Mouse (Mus musculus) kidney, postnatal 25 days (tissue): ENCODE measurements around the gene Pmf1.
A peak's percentile ranks its signal among the peaks of the same experiment; 100 is the strongest.

Experiments
- DNase-seq, 2 experiments: peaks; one replicate each; pipeline ENCODE4 v3.0.0; 2021; ENCODE audit warnings: mixed read lengths in 2 of 2

Pmf1 gene

DNA sequence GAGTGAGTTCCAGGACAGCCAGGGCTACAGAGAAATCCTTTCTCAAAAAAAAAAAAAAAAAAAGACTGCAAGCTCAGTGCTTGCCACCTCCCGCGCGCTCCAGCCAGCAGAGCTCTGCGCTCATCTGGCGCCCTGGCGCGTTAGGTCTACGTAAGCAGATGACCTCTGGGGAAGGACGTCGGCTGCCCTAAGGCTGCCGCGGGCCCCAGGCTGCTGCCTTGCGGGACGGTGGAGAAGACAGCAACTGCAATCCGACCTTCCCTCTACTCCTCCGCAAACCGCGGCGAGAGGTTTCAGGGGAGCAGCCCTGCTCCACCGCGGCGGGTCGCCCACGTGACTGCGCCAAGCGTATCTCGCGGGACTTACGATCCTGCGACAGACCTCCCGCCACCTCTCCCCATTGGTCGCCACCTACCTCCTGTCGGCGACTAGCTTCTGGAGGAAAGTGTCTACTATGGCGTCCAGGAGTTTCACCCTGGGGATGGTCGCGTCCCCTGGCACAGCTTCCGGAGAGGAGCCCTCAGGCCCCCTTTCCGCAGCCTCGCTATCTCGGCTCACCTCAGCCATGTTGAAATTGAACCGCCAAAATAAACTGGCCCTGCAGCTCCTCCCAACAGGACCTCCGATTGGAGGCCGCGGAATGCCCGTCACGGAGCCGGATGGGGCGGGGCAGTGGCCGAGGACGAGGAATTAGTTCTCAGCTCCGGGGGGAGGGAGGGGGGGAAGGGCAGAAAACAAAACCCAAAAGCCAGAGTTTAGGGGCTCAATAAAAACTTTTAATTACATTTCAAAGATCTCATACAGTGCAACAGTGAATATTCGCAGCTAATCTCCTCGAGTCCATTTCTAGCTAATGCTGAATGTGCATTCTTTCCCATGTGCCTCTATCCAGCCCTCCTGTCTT is at the start of gene Pmf1:
Gene Pmf1 (minus strand): TSS at position 591 of the 904 bp plus-strand sequence.
- DNase-seq: peak; percentile 96 to 98

DNA sequence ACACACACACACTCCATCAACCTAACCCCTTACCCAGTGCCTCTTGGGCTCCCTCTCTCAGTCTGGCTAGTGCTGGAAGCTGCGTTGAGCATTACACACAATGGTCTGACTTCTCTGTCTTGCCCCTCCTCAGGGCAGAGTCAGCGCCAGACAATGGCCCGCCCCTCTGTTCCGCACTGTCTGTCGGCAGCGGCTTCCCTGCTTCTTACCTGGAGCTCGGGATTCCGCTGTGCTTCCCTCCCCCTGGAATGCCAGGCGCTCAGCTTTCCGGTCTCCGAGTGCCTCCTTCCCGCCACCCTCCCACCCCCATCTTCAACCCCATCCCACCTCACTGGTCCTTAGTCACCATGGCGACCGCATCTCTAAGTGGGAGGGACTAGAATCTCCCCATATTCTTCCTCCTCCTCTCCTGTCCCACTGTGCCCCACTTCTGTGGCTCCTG is 48.7 kb upstream of the Pmf1 start:
- DNase-seq: peak in 1 of 2 experiments; percentile 38

DNA sequence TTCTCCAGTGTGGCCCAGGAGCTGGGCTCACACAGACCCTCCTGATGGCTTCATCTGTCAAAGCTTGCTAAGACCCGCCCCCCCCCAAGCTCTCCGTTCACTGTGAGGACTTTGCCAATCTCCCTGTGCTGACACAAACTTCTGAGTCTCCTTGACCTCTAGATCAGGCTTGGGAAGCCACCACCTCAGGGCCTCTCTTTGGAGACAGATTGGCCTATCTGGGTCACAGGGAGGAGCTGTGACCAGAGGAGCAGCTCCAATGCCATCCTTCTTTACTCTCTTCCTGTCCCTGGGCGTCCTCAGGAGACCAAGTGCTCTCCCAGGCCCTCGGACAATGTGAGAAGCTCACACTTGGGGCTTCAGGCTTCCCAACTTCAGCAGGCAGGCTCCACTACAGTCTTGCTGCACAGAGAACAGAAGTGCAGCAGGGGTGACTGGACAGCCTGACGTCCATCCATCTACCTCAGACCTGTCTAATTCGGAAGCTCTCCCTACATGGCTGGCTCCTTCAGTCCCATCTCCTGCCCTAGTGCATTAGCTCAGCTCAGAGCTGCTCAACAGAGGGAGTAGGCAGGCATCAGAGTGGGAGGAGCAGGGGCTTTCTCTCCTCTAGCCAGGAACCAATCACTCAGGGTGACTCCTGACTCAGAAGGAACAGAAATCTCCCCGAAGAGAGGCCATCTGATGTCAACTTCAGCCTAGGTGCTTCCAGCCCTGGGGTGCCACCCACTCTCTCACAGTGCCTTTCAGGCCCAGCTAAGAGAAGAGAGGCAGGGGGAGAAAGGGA is 46.8 kb upstream of the Pmf1 start:
- peak in 1 of 2 experiments; percentile 62 for DNase-seq

DNA sequence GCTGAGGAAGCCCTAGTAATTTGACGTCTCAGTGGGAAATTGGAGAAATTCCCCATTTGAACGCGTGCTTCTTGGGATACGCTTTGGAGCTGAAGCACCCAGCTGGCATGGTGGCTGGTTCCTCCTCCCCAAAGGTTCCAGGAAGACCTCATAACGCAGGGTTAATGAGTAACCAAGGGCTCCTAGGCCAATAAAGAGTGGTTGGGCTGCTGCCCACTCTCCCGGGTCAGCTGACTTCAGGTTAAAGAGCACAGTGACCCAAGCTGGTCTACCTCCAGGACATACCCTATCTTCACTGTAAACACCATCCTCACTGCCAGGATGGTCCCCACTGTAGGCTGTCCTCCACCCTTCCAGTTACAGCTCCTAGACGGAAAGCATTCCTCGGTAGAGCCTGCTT is 46.2 kb upstream of the Pmf1 start:
- DNase-seq: peak; percentile 90 to 94

DNA sequence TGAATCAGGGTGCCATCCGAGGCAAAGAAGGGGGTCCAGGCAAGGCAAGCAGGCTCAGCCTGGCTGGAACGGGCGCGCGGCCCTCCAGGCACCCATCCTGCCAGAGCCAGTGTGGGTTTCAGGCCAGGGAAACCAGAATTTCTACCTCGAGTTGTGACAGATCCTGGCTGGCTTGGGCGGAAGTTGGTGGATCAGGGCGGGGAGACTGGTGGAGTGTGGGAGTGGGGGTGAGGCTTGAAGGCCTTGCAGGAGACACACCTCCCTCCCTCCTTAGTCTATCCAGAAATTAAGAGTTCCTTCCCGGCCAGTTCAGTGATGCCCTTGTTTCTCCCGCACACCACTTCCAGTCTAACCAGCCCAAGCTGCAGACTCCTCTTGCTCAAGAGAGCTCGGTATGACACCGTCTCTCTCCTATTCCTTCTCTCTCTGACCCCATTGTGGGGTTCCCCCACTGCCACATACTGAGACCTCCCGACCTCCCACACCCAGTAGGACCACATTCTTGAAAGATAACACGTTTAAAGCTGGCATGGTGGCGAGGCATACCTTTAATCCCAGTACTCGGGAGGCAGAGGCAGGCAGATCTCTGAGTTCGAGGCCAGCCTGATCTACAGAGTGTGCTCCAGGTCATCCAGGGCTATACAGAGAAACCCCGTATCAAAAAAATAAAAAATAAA is 45.6 kb upstream of the Pmf1 start:
- DNase-seq: peak; percentile 67 to 89

DNA sequence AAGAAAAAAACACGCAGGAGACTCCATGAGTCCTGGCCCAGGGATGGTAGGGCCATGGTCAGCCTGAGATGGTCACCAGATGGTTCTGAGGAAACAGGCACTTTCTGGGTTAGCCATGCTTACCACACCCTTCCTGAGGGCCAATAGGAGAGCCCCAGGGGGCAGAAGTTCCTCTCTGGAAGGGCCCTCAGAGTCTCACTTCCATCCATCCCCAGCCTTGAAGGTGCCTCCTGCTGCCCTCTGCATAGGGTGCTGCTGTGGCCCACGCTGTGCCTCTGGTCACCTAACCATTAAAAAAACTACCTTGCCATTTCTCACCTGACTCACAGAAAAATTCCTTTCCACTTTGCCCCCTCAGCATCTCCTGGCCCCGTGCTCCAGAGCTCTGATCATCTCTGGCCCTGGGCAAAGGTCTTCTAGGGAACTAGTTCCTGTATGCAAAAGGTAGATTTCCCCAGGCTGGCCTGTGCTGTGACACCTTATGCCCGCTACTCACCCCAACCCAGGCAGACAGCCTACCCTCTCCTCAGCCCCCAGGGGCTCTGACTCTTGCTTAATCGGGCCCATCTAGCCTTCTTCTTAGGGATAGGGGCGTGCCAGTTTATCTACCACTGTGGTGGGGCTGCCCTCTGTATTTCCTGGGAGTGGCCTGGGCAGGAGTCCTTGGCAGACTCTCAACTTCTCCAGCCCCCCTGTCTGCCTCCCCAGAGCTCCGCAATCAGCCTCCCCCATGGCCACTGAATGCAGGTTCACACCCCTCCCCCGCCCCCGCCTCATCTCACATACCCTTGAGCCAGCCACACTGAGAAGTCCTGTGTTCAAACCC is 44.8 kb upstream of the Pmf1 start:
- peak; percentile 56 to 77 for DNase-seq

DNA sequence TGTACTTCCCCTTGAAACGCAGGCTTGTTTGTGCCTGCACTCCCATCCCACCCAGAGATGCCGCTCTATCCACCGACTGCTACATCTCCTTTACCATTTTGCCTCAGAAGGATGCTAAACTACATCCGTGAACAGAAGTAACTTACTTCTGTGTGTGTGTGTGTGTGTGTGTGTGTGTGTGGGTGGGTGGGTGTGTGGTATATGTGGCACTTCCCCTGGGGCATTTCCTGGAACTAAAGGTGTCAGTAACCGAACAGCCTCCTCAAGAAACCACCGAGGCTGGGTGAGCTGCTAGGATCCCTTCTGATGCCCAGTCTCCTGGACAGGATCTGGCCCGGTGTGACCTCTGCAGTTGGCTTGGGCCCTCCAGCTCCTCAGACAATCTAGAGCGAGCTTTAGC is 43.9 kb upstream of the Pmf1 start:
- peak in 1 of 2 experiments; percentile 34 for DNase-seq

DNA sequence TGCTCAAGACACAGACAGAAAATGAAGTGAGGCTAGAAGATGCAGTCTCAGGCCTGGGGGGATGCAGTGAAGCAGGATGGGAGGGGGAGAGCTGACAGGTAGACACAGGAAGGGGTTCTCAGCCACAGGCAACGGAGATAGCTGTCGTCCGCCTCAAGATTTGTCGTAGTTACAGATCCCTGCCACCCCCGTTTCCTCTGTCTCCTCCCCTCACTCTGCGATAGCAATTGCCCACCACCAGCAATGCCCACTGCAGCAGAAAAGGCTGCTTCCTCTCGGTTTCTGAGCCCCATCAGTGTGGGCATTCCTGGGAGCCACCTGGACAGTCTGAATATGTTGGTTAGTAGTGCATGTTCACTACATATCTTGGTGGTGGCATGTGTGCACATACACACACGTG is 43.2 kb upstream of the Pmf1 start:
- DNase-seq: no peak

DNA sequence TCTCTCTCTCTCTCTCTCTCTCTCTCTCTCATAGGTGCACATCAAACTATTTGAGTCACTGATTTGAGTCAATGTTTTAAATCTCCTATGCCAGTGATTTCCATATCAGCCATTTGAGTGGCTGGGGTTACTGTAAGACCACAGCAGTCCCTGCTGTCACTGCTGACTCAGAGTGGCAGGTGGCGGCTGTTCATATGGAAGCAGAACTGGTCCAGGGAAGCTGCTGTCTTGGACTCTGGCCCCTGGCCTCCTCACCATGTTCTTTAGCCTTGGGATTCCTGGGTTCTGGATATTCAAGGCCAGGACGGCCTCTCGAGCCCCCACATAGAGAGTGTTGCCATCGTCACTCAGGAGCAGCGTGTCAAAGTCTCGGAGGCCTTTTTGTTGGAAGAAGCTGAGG is 42.6 kb upstream of the Pmf1 start:
- no peak for DNase-seq

DNA sequence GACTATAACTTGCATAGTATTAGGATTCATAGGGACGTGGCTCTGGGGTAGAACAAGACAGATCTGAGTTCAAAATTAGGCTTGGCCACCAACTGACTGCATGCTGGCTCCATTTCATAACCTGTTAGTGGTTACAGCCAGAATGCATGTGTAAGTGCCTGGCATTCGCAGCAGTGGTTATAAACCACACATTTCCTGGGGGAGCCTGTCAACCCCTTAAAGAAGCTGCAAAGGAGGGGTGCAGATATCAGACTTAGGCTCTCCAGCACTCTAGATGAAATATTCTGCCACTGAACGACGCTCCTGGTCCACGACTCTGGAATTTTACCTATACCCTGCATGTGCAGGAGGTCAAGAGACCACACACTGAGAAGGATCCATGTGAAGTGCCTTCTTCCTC is 42.1 kb upstream of the Pmf1 start:
- DNase-seq: no peak

DNA sequence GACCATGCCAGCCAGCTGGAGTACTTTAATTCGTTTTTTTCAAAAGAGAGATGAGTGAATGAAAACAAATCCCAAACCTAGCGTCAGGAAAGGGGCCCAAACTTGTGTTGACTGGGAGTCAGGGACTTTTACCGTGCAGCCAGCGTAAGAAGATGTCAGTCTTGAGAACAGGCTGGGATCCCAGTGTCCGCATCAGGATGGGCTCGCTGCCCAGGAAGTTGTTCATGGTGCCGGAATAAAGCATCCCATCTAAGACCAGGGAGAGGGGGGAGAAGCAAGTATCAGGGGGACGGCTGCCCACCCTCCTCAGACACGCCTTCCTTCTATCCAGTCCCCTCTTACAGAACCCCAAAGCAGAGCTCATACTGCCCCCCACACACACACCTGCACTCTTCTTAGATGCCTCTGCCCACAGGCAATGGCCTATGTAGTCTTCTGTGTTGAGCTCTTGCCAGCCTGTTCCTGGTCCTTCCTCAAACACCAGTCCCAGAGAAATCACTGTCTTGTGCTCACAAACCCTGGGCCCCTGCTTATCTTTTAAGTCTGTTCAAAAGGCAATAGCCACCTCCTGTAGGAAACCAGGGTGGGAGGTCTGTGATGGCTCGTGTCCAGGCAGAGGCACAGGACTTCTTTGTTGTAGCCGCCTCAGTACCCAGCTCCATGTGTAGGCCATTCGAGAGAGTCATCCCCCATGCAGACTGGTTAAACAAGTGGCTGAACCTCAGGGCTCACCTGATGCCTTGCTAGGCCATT is 40.4 kb upstream of the Pmf1 start:
- DNase-seq: no peak

DNA sequence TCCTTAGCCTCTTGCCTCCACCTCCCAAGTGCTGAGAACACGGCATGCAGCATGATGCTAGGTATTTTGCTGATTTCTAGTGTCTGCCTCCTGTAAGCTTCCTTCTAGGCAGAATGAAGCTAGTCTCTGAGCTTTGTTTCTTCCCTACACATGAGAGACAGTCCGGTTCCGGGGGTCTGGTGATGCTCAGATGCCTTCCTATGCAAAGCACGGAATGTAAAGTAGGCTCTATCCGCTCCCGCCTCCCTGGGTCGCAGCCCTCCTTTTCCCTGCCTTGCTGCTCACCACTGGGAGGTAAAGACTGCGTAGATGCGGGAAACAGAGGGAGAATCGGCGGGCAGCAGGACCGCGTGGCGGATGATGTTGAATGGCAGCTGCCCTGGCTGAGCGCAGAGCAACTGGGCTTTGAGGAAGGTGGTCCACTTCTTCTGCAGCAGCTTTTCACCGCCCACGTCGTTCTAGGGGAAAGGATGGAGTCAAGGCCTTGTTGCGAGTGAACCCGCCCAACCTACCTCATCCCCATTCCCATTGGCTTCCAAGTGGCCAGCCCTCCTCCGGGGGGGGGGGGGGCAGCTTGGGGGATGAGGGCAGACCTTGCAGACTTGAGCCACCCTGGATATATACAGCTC is 39.4 kb upstream of the Pmf1 start:
- DNase-seq: no peak

DNA sequence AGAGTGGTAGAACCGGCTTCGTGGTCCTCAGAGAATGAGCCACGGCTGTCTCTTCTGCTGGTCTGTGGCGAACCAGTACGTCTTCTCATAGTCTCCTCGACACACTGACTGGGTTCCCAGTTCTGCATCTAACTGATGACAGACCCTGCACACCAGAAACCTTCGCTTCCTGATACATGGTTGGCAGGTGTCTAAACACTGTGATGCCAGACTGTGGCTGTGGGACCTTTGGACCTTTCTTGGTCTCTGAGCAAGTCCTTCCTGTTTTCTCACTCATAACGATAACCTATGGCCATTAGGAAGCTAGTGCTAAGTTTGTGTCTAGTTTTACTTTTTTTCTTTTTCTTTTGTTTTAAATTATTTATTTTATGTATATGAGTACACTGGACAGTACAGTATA is 38.3 kb upstream of the Pmf1 start:
- no peak for DNase-seq

DNA sequence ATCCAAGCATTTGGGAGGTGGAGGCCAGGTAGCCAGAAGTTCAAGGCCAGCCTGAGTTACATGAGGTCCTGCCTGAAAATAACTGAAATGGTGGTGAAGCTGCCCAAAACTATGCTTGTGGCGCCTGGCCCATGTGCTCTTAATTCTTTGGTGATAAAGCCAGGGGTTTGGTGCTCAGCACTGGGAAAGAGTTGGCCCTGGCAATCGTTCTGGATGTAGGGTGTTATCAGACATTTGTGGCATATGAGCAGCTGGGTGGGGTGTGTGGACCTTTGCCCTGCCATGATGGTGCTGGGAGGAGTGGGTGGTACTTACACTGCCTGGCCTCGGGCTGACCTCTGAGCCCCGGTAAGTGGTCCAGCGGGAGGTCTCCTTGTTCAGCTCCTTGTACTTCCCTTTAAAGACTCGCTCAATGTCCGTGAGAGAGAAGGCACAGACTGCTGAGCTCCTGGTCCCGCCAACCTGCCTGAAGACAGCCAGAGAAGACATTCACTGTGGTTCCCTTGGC is 37.6 kb upstream of the Pmf1 start:
- DNase-seq: no peak

DNA sequence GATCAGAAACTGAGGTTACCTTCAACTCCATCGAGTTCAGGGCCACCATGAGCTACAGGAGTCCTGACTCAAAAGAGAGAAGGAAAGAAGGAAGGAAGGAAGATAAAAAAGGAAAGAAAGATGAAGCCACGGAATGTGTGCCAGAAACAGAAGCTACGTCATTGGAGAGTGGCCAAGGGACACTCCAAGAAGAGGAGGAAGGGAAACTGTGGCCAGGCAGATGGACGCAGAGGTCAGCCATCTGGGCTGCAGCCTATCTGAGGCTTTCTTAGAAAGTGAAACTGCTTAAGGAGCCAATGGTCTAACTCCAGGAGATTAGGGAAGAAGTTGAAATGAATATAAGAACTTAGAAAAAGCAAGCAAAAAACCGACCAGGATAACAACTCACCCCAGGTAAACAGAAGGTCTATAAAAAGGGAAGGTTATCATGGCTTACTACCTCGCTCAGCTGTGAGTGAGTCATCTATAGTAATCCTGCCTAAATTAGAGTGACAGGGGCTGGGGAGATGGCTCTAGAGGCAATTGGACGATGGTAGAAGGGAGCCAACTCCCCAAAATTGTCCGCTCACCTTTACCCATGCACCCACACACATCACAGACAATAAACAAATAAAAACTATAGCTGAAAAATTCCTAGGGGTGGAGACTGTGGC is 36.5 kb upstream of the Pmf1 start:
- DNase-seq: no peak

DNA sequence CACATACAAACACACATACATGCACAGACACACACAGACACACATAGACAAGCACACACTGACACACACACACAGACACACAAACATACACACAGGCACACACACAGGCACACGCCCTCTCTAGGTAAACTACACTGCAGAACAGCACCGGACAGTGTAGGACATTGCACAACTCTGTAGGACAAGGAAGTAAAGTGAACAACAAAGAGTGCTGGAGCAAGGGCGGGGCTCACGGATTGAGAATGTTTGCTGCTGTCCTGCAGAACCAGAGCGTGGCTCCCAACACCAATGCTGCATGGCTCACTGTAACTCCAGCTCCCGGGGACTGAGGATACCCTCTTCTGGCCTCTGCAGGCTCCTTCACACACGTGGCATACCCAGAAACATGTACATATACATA is 32.8 kb upstream of the Pmf1 start:
- peak in 1 of 2 experiments; percentile 42 for DNase-seq

DNA sequence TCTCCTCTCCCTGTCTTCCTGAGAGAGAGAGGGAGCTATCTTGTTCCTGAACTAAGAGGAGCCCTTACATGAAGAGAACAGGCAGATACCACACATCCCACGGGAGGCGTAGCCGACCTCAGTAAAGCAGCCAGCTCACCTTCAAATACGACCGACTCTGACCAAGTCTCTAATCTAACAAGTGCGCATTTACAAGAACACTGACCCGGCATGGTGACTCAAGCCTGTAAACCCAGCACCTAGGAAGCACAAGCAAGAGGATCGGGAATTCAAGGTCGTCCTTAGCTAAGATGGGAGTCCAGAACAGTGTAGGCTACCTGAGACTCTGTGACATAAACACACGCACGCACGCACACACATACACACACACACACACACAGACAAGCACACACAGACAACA is 32.4 kb upstream of the Pmf1 start:
- no peak for DNase-seq

DNA sequence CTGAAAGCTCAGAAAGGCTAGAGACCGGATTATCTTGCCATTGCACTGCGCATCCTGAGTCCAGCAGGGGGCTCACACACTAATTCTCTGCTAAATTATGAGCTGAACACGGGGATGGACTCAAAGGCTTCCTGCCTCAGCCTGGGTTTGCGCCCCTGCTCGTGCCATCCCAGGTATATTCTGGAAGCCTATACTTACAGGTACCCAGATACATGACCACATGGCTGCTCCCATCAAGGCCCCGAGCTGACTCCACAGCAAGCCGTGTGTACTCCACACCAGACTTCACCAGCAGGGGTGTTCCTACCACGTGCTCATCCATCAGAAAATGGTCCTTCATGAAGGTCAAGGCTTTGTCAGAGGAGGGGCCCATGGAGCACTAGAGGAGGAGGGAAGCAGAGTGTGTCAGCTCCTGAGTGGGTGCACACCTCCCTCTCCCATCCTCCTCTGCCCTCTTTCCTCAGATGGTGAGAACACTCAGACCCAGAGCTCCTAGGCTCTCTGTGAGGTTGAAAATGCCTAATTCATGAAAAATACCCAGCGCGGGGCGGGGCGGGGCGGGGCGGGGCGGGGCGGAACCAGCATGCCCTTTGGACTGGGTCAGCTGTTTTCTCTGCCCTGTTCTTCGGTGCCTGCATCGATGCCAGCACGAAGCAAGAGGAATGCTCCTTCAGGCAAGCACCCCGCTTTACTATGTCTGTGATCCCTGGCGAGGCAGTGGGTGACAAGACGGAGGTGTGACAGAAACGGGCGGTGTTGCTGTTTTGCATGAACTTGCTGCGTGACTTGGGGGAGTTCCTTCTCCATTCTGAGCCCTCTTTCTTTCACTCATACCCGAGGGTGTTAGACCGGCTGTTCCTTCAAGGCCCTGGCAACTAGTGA is 30.6 kb upstream of the Pmf1 start:
- peak; percentile 63 to 83 for DNase-seq

DNA sequence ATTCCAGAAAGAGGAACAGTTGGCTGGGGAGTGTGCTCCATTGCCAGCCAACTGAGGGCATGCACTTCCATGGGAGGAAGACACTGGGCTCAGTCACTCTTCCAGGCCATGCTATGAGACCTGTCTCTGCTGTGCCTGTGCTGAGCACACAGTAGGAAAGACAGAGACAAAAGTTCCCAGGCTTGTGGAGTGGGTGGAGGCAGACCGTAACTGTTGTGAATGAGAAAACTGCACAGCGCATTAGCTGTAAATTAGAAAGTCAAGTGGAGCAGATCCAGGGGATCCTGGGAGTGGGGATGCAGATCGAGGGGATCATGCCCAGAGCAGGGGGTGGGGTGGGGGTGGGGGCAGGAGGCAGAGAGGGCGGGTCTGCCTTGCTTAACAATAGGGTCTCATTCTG is 29.5 kb upstream of the Pmf1 start:
- DNase-seq: no peak
